Mouse (Mus musculus) spleen, adult 12 weeks (tissue): ENCODE results near the gene Kirrel3.

Experiments
- DNase-seq: peaks from one replicate; pipeline ENCODE4 v3.0.0; 2022; ENCODE audit warnings: low spot score

The Kirrel3 gene

DNA sequence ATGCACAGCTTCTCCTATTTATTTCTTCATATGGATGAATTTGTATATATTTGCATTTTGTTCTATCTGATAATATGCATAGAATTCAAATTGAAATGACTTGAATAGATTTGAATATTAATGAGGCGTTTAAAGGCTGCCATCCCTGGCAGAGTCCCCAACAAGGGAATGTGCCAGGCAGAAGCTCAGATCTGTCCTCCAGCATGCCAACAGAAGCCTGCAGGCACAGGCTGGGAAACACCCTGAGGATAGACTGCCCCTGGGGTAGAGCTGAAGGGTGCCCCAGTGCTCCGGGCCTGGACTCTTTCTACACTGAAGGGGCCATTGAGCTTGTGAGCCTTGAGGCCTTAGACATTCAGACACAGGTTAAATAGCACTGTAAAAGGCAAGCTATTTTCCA is 21.5 kb downstream of the Kirrel3 start:
- DNase-seq: no peak

DNA sequence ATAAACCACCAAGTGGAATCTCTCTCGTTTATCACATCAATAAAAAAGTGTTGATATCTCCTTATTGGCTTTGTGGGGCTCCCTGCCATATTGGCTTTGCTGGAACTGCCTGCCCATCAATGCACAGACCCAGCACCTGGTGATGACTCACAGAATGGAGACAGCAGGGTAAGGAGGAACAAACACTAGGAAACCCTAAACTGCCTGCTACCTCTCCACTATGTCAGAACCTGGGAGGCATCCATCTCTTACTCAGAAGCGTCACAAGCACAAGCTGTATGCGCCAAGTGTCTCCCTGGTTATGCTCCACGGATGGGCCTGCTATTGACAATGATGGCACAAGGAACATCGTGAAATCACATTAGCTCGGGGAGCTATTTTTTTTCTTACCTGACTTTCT is 33.2 kb downstream of the Kirrel3 start:
- DNase-seq: no peak

DNA sequence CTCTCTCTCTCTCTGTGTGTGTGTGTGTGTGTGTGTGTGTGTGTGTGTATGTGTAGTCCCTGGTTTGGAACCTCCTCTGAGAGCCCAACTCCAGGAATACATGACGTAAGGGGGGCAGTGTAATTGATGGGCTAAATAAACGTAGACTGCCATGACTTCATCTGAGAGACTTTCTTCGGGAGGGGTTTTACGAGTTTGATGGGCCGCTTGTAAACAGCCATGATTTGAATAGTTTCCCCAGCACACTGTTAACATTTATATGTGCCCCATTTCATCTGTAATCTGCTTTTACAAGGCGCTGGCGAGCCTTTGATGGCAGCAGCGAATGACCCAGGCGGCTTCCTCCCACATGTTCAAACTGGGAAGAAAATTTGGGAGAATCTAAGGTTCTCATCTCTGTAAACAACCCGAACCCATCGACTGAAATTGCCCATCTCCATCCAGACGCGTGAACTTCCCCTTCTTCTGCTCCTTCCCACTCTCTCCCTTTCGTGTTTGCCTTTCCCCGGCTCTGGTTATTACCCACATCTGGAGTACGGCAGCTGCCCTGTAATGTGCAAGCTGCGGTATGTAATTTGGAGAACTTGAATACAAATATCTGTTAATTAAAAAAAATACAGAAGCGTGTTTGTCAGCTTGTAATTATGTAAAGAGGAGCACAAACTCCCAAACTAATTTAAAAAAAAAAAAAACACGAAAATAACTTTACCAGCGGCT is 34.7 kb downstream of the Kirrel3 start:
- DNase-seq: no peak

DNA sequence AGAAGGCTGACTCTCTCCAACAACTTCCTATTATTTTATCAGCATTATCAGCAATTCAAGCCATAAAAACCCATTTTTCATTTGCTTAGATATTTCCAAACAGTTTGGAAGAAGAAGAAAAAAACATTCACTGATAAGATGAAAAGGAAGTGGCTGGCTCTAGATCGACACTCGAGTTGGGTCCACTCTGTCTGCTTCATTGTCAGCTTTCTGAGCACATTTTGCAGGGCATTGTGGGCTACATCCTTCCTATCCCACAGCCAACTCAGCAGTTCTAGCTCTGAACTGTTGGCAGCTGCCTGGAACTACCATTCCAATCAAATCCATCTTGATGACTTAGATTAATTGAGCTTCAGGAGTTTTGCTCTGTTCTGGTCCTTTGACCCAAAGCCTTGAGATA is 40.0 kb downstream of the Kirrel3 start:
- no peak for DNase-seq

DNA sequence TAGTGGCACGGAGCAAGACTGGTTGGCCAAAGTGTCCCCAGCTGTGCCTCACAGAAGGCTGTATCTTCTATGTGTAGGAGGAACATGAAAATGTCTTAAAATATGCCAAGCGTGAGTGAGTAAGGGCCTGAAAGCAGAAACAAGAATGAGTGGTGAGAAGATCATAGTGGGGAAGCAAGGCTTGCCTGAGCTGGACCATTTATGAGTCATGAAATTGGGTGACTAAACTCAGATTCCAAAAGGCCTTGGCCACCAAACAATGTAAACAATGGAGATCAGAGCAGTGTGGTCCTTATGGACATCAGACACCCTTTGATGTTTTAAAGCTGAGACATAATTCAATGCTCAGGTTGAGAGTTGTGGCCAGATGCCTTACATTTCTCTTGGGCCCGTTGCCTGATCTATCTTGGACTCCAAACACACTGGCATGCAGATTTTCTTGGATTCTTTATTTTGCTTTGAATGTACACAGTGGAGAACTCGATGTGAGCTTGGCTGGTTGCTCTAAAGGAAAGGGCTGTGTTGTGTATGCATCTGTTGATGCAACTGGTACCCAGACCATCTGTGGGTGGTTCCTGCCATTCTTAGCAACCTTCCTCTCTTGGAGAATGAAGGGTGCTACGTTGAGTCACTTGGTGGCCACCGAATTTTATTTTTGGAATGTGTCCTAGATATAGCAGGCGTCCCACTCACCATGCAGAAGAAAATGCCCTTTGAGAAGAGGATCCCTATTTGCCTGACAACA is 53.1 kb downstream of the Kirrel3 start:
- no peak for DNase-seq

DNA sequence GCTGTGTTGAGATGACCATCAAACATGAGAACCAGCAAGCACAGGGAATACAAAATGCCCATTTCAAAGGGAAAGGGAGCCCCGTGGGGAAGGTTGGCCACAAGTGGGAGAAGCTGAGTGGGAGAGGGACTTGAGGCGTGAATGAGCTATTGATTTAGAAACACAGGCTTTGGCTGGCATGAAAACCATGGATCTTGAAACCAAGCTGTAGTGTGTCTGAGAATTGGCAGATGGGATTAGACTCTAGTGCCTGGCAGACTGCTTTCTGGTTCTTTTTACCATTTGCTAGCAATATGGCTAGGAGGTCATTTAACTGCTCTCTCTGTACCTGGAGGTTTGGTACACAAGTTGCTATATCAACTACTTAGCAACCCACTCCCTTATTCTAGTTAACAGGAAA is 56.2 kb downstream of the Kirrel3 start:
- DNase-seq: no peak

DNA sequence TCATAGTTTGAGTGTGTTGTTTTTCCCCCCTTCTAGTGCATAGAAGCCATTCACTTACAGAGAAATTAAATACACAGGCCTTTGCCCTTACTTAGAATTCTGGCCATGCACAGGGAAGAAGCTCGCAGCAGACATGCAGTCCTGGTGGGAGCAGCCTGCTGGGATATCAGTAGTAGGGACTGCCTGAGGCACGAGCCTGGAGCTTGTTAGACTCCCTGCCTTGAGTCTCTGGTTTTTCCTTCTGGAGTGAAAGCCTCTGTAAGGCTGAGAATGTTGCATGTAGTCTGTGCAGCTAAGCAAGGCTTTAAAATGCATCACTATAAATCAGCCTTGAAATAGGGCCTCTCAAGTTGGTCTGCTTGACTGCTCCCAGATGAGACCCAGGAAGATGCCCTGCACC is 70.0 kb downstream of the Kirrel3 start:
- no peak for DNase-seq

DNA sequence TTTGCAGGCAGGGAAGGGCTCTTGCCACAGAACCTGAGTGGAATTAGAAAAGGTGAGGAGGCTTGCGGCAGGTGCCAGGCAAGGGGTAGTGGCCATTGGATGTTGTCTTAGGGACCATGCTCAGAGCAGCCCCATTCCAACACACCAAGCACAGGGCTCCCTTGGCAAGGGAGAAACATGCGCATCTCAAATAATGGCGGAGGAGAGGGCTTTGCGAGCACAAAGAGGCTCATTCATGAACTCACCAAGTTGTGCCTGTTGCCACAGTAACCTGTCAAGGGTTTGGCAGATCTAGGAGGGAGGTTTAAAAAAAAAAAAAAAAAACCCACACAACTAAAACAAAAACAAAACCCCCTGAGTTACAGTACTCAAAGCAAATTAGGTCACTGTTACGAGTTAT is 72.2 kb downstream of the Kirrel3 start:
- DNase-seq: no peak

DNA sequence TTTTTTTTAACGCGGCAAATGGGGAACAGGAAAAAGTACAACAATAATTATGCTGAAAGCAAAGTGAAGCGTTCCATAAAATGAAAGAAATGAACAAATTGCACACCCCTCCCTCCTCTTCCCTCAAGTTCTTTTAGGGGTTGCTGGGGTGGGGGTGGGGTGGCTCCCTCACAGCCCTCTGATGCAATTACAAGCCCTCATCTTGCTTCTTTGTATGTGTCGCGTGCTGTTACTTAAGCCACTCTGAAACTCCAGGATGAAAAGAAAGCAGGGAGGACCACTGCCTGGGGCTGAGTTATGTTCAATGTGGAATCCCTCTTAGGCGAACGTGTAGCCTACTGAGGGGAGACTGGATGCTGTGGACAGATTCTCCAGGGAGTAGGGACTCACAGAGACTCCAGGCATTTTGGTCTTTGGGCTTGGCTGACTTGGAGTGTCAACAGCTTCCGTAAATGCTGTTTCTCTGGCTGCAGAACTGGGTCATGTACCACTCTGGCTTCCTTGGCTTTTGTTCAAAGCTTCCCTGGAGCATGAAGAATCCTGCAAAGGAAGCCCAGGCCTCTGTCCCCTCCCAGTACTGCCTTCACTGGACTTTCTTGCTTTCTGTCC is 72.7 kb downstream of the Kirrel3 start:
- DNase-seq: no peak

DNA sequence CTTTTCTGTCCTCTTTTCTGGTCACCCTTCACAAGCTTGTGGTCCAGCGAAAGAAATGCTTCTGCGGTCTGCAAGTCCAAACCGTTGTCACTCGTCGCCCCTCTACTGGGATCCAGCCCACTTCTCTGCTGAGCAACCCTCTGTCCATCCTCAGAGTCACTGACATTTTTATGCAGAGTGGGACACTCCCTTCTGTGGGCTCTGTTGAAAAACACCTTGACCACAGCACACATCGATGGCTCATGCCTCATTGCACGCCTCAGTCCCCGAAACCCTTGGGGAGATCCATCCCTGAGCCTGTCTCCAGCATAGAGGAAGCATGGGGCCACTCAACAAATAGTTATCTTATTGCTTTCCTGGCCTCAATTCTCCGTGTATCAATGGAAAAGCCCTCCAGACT is 73.4 kb downstream of the Kirrel3 start:
- no peak for DNase-seq

DNA sequence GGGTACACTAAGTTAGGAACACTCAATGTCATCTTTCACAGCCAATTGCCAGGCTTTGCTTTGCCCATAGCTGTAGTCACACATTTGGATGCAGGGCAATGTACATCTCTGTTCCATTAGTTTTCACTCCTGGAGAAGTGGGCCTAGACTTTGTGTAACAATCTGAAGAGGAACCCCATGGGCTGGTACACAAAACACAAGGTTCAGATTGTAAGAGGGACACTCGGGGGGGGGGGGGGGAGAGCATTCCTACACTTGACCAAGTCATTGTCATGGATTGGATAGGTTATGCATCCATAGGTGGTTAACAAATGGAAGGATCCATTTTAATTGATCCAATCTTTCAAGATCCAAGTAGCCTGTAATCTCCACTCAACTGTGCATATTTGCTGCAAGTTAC is 75.6 kb downstream of the Kirrel3 start:
- DNase-seq: no peak

DNA sequence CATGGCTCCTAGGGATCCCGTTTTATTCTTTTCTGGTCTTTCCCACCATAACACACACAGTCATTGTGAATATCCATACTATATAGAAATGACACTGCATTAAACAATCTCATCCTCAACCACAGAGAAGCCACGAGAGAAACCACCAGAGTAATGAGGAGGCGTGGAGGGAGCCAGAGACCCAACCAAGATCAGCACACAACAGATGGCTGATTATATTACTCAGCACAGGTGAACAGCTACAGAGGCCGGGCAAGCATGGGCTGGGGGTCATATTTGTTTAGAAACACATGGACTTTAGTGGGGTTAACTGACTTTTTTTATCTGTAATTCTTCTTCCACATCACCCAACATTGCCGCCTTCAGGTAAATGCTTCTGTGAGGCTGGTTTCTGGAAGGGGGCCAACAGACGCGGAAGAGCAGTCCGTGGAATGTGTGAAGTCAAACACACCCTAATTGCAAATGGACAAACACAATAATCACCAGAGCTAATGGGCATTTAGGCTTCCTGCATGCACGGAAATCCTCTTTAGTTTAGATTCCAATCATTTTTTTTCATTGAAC is 76.8 kb downstream of the Kirrel3 start:
- no peak for DNase-seq

DNA sequence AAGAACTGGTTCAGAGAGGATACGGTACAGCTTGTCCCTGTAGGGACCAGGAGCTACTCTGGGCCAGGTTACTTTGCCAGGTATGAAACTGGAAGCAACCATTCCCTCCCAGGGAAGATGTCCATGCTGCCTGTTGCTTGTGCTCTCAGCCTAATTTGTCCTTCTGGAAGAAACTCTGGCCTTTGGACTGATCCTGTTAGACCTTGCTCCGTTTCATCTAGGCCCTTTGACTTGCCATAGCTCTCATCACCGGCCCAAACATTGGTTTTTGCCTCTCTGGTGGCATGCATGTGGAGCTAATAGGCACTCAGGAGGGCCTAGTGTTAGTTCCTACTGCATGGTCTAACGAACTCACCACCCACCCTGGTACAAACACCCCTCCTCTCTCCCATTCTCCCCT is 88.2 kb downstream of the Kirrel3 start:
- DNase-seq: no peak

DNA sequence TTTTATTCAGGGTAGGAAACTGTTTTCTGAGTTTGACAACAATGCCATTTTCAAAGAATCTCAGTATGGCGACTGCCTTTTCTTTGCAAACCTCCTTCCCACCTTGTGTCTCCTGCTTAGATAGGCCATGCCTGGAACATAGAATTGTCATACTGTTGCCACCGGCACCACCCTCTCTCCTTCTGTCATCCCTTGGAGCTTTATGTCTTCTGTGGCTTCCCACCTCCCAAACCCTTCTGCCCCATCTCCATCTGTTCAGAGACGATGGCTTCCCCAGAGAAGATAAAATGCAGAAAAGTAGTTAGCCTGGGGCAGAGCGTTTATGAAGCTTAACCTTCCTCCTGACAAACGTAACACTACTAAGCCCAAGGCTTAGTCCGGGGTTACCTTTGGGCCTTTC is 88.9 kb downstream of the Kirrel3 start:
- no peak for DNase-seq

DNA sequence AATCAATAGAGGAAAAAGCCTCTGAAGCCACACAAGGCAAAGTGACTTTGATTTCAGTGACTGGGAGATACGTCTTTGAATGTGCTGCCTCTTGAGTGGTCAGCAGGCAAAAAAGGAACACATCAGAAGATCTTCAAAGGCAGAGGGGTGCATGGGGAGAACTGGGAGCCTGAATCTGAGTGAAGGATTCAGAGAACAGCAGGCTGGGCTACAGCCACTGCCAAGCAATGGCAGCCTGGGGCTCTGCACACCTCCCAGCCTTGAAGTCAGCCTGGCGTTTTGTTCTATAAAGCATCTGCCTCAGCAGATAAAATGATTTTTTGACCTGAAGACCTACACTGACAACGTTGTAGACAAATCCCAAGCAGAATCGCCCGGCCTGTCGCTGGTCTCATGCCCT is 93.5 kb downstream of the Kirrel3 start:
- no peak for DNase-seq

DNA sequence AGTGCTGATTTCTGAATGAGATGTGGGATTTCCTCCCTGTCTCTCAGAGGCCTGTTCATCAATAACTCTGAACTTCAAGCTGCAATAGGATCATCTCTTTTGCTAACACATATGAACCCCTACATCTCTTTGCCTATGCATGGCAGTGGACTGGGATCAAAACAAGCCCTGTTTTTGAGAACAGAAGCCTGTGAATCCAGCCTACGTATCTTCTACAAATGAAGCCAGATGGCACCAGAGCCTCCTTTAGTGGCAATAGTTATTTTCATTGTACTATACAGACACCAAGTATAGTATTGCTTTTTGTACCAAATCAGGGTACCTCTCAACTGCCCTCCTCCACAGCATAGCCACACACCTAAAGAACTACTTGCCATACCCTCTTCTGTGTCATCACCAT is 94.4 kb downstream of the Kirrel3 start:
- no peak for DNase-seq

DNA sequence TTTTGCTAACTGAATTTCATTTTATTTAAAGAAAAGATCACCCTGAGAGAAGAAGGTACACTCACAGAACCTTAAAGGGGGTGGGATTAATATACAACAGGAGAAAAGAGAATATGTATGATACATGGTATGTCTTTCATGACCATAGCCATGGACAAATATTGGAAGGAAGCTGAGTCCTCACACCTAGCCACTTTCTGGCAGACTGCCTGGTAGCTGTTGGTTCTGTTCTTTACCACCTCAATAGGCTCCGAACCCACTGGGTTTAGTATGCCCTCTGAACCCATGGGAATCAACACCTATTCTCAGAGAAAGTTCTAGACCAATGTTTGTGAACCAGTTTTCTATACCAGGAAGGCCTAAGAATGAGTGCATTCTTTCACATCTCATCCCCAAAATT is 96.8 kb downstream of the Kirrel3 start:
- no peak for DNase-seq

DNA sequence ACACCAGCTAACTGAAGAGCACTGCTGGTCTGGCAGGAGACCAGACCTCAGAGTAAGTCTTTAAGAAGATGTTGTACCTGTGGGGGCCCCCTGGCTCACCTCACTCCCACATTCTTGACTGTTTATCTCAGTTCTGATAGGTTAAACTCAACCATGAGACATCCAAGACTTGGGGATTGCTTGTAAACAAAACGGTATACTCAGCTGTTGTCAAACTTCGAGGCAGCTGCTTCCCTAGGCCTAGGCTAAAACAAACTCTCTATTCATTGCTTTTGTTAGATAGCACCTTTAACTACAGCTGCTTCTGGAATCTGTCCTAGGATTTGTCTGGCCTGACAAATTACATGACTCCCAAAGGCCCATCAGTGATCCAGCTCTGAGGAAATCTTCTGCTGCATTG is 99.8 kb downstream of the Kirrel3 start:
- no peak for DNase-seq

DNA sequence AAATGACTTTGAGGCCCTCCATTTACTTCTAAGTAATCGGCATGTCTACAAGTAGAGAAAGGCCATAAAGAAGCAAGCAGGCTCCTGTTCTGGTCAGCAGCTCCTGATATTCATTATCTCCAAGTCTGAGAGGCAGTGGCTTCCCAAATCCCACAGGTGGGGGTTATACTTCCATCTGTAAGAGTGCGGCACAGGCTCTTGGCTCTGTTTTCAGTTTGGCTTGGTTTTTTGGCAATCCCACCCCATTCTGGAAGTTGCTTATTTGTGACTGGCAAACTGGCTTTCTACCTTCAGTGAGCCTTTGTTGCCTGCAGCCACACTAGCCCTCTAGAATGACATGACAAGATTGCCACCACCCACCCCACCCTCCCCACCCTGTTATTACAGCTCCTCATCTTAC is 100.4 kb downstream of the Kirrel3 start:
- no peak for DNase-seq

DNA sequence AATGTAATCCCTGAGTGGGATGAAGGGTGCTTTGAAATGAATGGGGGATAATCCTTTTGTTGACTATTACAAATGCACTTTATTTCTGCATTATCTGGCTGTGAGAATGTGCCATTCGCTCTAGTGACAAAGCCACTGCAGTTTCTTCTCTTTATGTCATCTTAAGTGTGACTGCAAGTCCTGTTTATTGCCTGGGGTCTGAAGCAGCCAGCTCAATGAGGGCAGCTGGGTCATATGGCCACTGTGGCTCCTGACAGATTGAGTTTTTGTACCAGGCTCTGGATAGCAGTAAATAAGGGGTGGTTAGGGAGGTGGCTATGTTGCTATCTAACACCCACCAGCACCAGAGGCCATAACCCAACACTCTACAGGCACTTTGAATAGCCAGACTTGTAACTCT is 104.1 kb downstream of the Kirrel3 start:
- no peak for DNase-seq

DNA sequence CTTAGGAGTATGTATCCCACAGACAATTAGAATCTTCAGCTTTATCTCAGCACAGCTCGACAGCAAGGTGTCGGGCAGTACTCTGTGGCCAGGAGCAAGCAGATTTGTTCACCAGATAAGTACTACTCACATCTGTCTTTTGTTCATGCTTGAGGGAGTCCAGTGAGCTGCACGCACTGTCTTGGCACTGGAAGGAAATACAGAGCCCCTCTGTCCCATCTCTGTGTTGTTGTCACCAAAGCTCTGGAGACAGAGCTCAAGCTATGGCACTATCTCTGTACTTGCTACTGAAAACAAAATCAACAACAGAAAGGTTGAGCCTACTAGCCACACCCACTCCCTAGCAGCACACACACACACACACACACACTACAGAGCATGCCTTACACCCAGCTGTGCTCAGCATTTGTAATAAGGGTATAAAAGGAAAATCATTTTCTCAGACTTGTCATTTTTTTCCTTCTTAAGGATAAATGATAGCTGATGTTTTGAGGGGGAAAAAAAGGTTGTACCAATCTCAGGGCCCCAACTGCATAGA is 106.4 kb downstream of the Kirrel3 start:
- DNase-seq: no peak

DNA sequence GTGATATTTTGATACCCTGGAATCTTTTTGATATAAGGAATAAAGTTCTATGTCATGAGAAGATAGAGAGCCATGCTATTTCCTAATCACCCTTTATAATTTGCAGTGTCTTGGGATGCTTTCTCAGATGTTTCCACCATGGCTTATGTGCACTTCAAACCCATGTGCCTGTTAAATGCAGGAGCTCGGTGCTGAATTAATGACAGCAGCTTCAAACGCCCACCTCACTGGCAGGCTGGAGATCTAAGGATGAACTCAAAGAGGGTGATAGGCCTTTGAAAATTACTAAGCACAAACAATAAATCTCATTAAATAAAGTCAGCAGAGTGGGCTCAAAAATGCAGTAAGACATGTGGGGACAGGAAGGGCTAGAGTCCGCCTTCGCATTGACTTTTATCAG is 108.2 kb downstream of the Kirrel3 start:
- no peak for DNase-seq

DNA sequence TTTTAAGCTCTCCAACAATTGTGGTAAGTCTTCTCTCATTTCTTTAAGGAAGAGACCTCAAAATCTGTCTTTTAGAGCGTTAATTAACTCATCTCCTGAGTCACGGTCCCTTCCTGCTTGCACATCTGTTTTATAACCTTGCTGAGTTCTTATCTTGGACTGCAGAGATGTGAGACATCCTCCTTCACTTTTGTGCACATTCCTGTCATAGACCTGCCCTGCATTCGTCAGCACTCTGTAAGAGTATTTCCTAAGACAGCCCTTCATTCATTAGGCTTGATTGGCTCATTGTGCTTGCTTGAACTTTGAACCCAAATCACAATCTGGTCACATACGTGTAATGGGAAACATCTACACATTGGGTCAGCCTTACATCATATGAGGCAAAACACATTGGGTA is 114.6 kb downstream of the Kirrel3 start:
- no peak for DNase-seq
